Comparison of ENCODE assay signal across 17 mouse cellular contexts in the genomic region with DNA sequence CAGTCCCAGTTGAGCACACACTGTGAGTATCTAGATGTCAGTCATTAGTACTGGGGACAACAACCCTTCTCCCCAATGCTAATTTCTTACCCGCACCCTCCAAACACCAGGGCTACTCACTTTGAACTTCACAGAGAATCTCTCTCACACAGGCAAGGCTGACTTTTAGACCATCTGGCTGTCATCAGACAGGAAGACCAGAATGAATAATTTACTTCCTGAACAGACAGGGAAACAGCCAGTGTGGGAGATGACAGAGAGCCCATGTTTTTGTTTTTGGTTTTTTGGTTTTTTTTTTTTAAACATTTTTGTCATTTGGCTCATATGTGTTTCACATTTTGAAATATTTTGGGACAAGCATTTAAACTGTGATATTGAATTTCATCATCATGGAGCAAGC.
DNase-seq lines count a peak whose midpoint lies in the region; ATAC-seq lines count a peak whose summit lies in the region.
"Had no signal": no experiment of that assay in that cellular context is flagged by ENCODE, and none has a peak within 500 bp of the region (broad histone marks: within the 10 kb centered on the region; RNA-seq: fewer than 3 reads in every experiment).

No protein-coding gene starts in this region.

- no peak overlapping the region for H3K27ac ChIP-seq in midbrain, embryonic 13.5 days
- H3K27ac ChIP-seq in midbrain, embryonic 14.5 days (replicated peaks; ENCODE audit: low read depth, low read length): no peak overlapping the region
- H3K27ac ChIP-seq in forebrain, embryonic 16.5 days (ENCODE audit: low read length): peak overlapping the region; percentile 32; the same call in 1 of the 2 replicates
- H3K27ac ChIP-seq: hindbrain, embryonic 12.5 days; limb, embryonic 12.5 days; liver, embryonic 12.5 days; lung, embryonic 15.5 days had no signal

- H3K9me3 ChIP-seq in midbrain, embryonic 13.5 days: no peaks in the 10 kb centered on the region
- no peaks in the 10 kb centered on the region for H3K9me3 ChIP-seq in midbrain, embryonic 14.5 days (ENCODE audit: control insufficient read depth, low read length)
- H3K9me3 ChIP-seq in forebrain, embryonic 16.5 days (ENCODE audit: control insufficient read depth, low read length): no peaks in the 10 kb centered on the region
- H3K9me3 ChIP-seq: hindbrain, embryonic 12.5 days; limb, embryonic 12.5 days; liver, embryonic 12.5 days; lung, embryonic 15.5 days had no signal

- H3K4me3 ChIP-seq in midbrain, embryonic 13.5 days (replicated peaks): no peak overlapping the region
- no peak overlapping the region for H3K4me3 ChIP-seq in midbrain, embryonic 14.5 days (replicated peaks; ENCODE audit: low read depth, low read length)
- H3K4me3 ChIP-seq in forebrain, embryonic 16.5 days (replicated peaks; ENCODE audit: low read length): no peak overlapping the region
- H3K4me3 ChIP-seq: hindbrain, embryonic 12.5 days; limb, embryonic 12.5 days; liver, embryonic 12.5 days; lung, embryonic 15.5 days had no signal

- 69% methylated on average over 1 of the region's 1 CpGs for WGBS in midbrain, embryonic 13.5 days
- WGBS in midbrain, embryonic 14.5 days: 53% methylated on average over 1 of the region's 1 CpGs
- 52% methylated on average over 1 of the region's 1 CpGs for WGBS in forebrain, embryonic 16.5 days

- H3K4me1 ChIP-seq in midbrain, embryonic 13.5 days (replicated peaks): peaks cover 11% of the 10 kb centered on the region; the same call in 1 of the 2 replicates
- H3K4me1 ChIP-seq in midbrain, embryonic 14.5 days (ENCODE audit: control insufficient read depth, insufficient read depth, low read length): no peaks in the 10 kb centered on the region; the same call in 1 of the 2 replicates
- peaks cover 16% of the 10 kb centered on the region for H3K4me1 ChIP-seq in forebrain, embryonic 16.5 days (replicated peaks; ENCODE audit: control insufficient read depth, insufficient read depth, low read length)

- H3K27me3 ChIP-seq in midbrain, embryonic 13.5 days: no peaks in the 10 kb centered on the region
- H3K27me3 ChIP-seq in midbrain, embryonic 14.5 days (ENCODE audit: control insufficient read depth, insufficient read depth, low read length): no peaks in the 10 kb centered on the region
- H3K27me3 ChIP-seq in forebrain, embryonic 16.5 days (replicated peaks; ENCODE audit: control insufficient read depth, insufficient read depth, low read length): no peaks in the 10 kb centered on the region
- H3K27me3 ChIP-seq: hindbrain, embryonic 12.5 days; limb, embryonic 12.5 days; liver, embryonic 12.5 days; lung, embryonic 15.5 days had no signal

- intact Hi-C loops in heart, postnatal 10 days (cut with DNase I): no loop called here

- peak; percentile 45; the same call in 1 of the 2 replicates for ATAC-seq in midbrain, embryonic 13.5 days
- no peak; the same call in 1 of the 2 replicates for ATAC-seq in midbrain, embryonic 14.5 days (ENCODE audit: low FRiP score, low TSS enrichment)
- ATAC-seq in forebrain, embryonic 16.5 days: peak; percentile 57
- ATAC-seq in megakaryocyte progenitor cell, adult 5-6 weeks (replicated peaks; ENCODE audit: poor library complexity): peak; percentile 60
- ATAC-seq: inflammation-experienced regulatory T-cells, adult 6 months; liver, embryonic 12.5 days had no signal

- no peak overlapping the region for H3K9ac ChIP-seq in midbrain, embryonic 13.5 days (replicated peaks)
- H3K9ac ChIP-seq in midbrain, embryonic 14.5 days (replicated peaks; ENCODE audit: low read length): no peak overlapping the region
- no peak overlapping the region for H3K9ac ChIP-seq in forebrain, embryonic 16.5 days (replicated peaks; ENCODE audit: low read depth, low read length)
- H3K9ac ChIP-seq: hindbrain, embryonic 12.5 days; limb, embryonic 12.5 days; liver, embryonic 12.5 days; lung, embryonic 15.5 days had no signal

- H3K36me3 ChIP-seq in midbrain, embryonic 13.5 days: no peaks in the 10 kb centered on the region
- no peaks in the 10 kb centered on the region for H3K36me3 ChIP-seq in midbrain, embryonic 14.5 days (ENCODE audit: control insufficient read depth, insufficient read depth, low read length)
- H3K36me3 ChIP-seq in forebrain, embryonic 16.5 days (ENCODE audit: control insufficient read depth, insufficient read depth): no peaks in the 10 kb centered on the region
- H3K36me3 ChIP-seq: G1E; hindbrain, embryonic 12.5 days; limb, embryonic 12.5 days; liver, embryonic 12.5 days; lung, embryonic 15.5 days had no signal

- H3K4me2 ChIP-seq in midbrain, embryonic 13.5 days (replicated peaks): no peak overlapping the region
- no peak overlapping the region for H3K4me2 ChIP-seq in midbrain, embryonic 14.5 days (ENCODE audit: low read length)
- no peak overlapping the region for H3K4me2 ChIP-seq in forebrain, embryonic 16.5 days (ENCODE audit: low read length)
- H3K4me2 ChIP-seq: hindbrain, embryonic 12.5 days; limb, embryonic 12.5 days; liver, embryonic 12.5 days; lung, embryonic 15.5 days had no signal

- DNase-seq in heart, adult 11 months: peak; percentile 27
- no peak for DNase-seq in heart, postnatal 10 days
- DNase-seq in midbrain, embryonic 14.5 days: no peak
- no peak for DNase-seq in spleen, adult 12 weeks (ENCODE audit: low spot score)
- DNase-seq: cerebellum, adult 8-10 months; gastrocnemius, postnatal 36 days; kidney, adult 9 months; thymus, postnatal 36 days had no signal
